Mouse (Mus musculus): ENCODE measurements around the gene Runx2. TPM values are rescaled to one million over a fixed set of nuclear protein-coding genes. Genes with fewer than 3 reads are reported as not detected.

The Runx2 gene
- total and polyA plus RNA-seq, 2 experiments from 2014 or later: 0.83 to 1.5 TPM

DNA sequence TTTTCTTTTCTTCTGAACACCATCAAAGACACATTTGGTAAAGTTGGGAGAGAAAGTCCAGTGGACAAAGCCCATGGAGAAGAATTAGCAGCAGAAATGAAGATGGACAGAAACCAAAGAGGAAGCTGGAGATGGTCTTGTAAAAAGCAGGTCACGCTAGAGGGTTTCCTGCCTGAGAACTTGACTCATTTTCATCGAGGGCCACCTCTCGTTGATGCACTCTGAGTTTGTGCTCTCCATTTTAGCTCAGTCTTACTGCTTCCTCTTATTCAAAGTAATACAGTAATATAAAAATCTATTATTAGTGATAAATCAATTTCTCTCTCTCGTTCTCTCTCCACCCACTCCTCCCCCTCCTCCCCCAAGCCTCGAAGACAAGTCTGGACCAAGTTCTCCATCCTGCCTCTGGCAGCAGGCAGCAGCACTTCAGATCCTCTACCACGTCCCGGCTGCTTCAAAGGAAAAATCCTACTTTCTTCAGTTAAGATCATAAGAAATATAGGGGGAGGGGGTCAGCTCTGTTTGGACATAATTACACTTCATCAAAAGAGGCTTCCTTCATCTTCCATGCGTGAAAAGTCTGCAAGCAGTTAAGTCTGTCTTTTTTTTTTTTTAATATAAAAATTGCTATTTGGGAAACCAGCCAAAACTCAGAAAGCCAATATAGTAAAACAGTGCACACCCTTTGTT, 92.3 kb downstream of the Runx2 start:
- no peaks in the 10 kb centered on the region for H3K27me3 ChIP-seq (ENCODE audit: insufficient read depth, low read length)

DNA sequence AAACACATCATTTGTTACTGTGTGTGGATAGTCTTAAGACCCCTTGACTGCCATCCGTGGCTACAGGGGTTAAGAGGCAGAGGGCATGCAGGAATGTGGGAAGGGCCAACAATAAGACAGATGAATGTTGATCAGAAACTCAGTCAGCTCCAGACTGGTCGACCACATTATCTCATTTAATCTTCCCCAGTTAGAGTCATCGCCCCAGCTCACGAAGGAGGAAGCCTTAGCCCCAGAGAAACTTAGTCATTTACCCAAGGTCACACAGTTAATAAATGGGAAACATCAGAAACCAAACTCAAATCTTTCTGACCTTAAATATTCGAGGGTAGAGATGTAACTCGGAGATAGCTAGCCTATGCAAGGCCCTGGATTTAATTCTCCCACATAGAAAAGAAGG, 96.0 kb downstream of the Runx2 start:
- H3K9me3 ChIP-seq (ENCODE audit: low read length): no peaks in the 10 kb centered on the region
- no peak overlapping the region for H3K4me2 ChIP-seq (ENCODE audit: low read depth, low read length)
- no peaks in the 10 kb centered on the region for H3K27me3 ChIP-seq (ENCODE audit: insufficient read depth, low read length)
- no peaks in the 10 kb centered on the region for H3K4me1 ChIP-seq (ENCODE audit: insufficient read depth, low read length)
- no peak overlapping the region for H3K4me3 ChIP-seq (ENCODE audit: low read length)
- no peak for ATAC-seq
- H3K36me3 ChIP-seq (ENCODE audit: insufficient read depth, low read length): no peaks in the 10 kb centered on the region
- H3K9ac ChIP-seq (replicated peaks; ENCODE audit: low read length): no peak overlapping the region
- H3K27ac ChIP-seq: no peak overlapping the region
- 71% methylated on average over 6 of the region's 6 CpGs for WGBS
- DNase-seq (ENCODE audit: low spot score): no peak
- TF ChIP-seq CTCF (IDR thresholded peaks at IDR 0.05; ENCODE audit: low read depth): no peak

More for the DNA sequence above, 92.3 kb downstream of the Runx2 start:
- Histone ChIP-seq H3K9ac (replicated peaks; ENCODE audit: low read length) (no peak overlapping the region), H3K4me1 (ENCODE audit: insufficient read depth, low read length) (no peaks in the 10 kb centered on the region), H3K4me2 (ENCODE audit: low read depth, low read length) (no peak overlapping the region), H3K36me3 (ENCODE audit: insufficient read depth, low read length) (no peaks in the 10 kb centered on the region), H3K4me3 (ENCODE audit: low read length) (no peak overlapping the region), H3K9me3 (ENCODE audit: low read length) (no peaks in the 10 kb centered on the region), H3K27ac (no peak overlapping the region)
- DNase-seq (ENCODE audit: low spot score): no peak
- no peak for ATAC-seq
- 64% methylated on average over 8 of the region's 8 CpGs for WGBS
- TF ChIP-seq CTCF (IDR thresholded peaks at IDR 0.05; ENCODE audit: low read depth): no peak

DNA sequence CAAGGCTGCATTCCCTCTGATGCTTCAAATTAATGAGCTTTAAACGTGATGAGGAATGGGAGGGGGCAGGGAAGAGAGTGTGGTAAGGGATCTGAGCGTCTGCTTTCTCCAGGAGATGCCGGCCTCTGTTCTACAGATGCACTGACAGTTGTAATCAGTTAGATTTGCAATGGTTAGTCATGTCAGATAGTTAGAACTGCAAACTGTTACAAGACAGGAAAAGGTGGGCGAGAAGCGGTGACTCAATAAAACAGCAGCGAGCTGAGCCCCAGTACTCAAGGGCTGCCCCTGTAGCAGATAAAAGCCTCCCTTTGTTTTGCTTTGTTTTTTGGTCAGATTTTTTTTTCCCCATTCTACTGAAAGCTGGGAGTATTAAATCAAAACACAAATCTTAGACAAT, 96.6 kb downstream of the Runx2 start:
- TF ChIP-seq CTCF (IDR thresholded peaks at IDR 0.05; ENCODE audit: low read depth): no peak
- no peak overlapping the region for H3K27ac ChIP-seq
- no peak for ATAC-seq
- H3K9me3 ChIP-seq (ENCODE audit: low read length): no peaks in the 10 kb centered on the region
- WGBS: 45% methylated on average over 6 of the region's 6 CpGs
- H3K4me2 ChIP-seq (ENCODE audit: low read depth, low read length): no peak overlapping the region
- DNase-seq (ENCODE audit: low spot score): no peak
- no peaks in the 10 kb centered on the region for H3K27me3 ChIP-seq (ENCODE audit: insufficient read depth, low read length)
- H3K36me3 ChIP-seq (ENCODE audit: insufficient read depth, low read length): no peaks in the 10 kb centered on the region
- no peaks in the 10 kb centered on the region for H3K4me1 ChIP-seq (ENCODE audit: insufficient read depth, low read length)
- no peak overlapping the region for H3K9ac ChIP-seq (replicated peaks; ENCODE audit: low read length)
- no peak overlapping the region for H3K4me3 ChIP-seq (ENCODE audit: low read length)

DNA sequence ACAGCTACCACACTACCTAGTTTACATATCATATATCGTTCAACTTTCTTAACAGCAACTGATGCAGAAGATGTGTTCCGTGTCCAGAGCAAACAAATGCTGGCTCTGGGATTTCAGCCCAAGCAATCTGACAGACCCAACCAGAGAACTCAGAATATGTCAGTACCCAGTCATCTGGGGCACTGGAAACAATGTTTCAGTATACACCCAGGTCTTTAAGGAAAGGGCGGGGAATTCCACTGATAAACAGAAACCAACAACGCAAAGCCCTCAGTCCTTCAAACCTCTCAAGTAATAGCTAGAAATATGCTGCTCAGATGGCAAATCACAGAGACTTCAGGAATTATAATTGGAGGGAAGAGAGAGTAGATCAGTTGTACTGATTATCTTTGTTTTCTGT, 100.5 kb downstream of the Runx2 start:
- no peaks in the 10 kb centered on the region for H3K36me3 ChIP-seq (ENCODE audit: insufficient read depth, low read length)
- H3K27ac ChIP-seq: no peak overlapping the region
- WGBS: 96% methylated on average over 4 of the region's 4 CpGs
- DNase-seq (ENCODE audit: low spot score) (no peak), ATAC-seq (no peak)
- no peaks in the 10 kb centered on the region for H3K9me3 ChIP-seq (ENCODE audit: low read length)
- no peak overlapping the region for H3K4me3 ChIP-seq (ENCODE audit: low read length)
- H3K9ac ChIP-seq (replicated peaks; ENCODE audit: low read length): no peak overlapping the region
- H3K4me1 ChIP-seq (ENCODE audit: insufficient read depth, low read length): peaks cover 5% of the 10 kb centered on the region; the same call in 1 of the 2 replicates
- H3K4me2 ChIP-seq (ENCODE audit: low read depth, low read length): no peak overlapping the region
- H3K27me3 ChIP-seq (ENCODE audit: insufficient read depth, low read length): no peaks in the 10 kb centered on the region
- no peak for TF ChIP-seq CTCF (IDR thresholded peaks at IDR 0.05; ENCODE audit: low read depth)

DNA sequence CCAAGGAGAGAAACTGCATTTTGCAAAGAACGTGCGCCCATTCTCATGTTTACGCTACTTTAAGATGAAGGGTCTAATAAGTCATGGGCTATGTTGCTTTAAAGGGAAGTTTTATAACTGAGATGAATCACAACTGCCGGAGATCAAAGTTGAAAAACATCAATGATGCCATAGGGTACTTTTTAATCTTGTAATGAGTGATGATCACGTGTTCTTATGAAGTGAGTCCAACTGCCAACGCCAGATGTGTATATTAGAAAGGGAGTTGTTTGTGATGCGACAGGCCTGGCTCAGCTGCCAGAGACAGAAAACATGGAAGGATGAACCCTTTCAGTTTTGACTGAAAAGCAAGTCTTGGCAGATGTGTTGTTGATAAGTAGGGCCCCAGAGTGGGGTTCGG, 101.2 kb downstream of the Runx2 start:
- DNase-seq (ENCODE audit: low spot score) (no peak), ATAC-seq (no peak)
- Histone ChIP-seq H3K4me2 (ENCODE audit: low read depth, low read length) (no peak overlapping the region), H3K9me3 (ENCODE audit: low read length) (no peaks in the 10 kb centered on the region), H3K27me3 (ENCODE audit: insufficient read depth, low read length) (no peaks in the 10 kb centered on the region), H3K36me3 (ENCODE audit: insufficient read depth, low read length) (no peaks in the 10 kb centered on the region), H3K4me1 (ENCODE audit: insufficient read depth, low read length) (peaks cover 5% of the 10 kb centered on the region; the same call in 1 of the 2 replicates), H3K9ac (replicated peaks; ENCODE audit: low read length) (no peak overlapping the region), H3K27ac (no peak overlapping the region), H3K4me3 (ENCODE audit: low read length) (no peak overlapping the region)
- WGBS: 89% methylated on average over 8 of the region's 8 CpGs
- no peak for TF ChIP-seq CTCF (IDR thresholded peaks at IDR 0.05; ENCODE audit: low read depth)

DNA sequence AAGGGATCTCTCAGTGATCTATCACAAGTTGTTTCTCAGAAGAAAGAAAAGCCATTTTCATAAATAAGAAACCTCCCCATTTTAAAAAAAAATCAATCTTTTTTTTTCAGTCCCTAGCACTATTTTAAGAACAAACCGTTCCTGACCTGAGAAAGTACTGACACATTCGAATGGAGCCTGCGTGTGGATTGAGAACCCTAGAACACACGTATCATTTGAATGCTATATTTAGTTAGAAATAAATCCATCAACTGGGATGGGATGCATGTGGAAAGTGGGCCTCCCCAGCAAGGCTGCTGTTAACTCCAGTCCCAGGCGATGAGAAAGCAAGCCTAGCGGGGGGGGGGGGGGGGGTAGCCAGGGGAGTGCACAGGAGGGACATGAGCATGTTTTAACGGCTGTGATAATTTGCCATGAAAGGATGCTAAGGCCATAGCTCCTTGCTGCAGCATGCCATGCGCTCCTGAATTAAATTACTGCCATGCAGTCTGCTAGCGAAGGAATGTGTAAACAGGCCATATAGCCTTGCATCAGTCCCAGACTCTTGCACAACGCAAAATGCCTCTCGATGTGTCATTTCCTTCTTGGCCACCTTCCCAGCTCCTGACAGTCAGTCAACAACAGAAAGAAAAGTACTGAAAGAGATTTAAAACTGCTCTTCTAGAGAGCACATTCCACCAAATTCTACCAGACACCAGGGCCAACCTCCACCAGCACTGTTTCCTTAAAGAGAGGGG, 104.9 kb downstream of the Runx2 start:
- Histone ChIP-seq H3K27me3 (ENCODE audit: insufficient read depth, low read length) (no peaks in the 10 kb centered on the region), H3K36me3 (ENCODE audit: insufficient read depth, low read length) (no peaks in the 10 kb centered on the region), H3K9ac (replicated peaks; ENCODE audit: low read length) (no peak overlapping the region), H3K9me3 (ENCODE audit: low read length) (no peaks in the 10 kb centered on the region), H3K27ac (no peak overlapping the region), H3K4me1 (ENCODE audit: insufficient read depth, low read length) (peaks cover 5% of the 10 kb centered on the region; the same call in 1 of the 2 replicates), H3K4me3 (ENCODE audit: low read length) (no peak overlapping the region), H3K4me2 (ENCODE audit: low read depth, low read length) (no peak overlapping the region)
- no peak for TF ChIP-seq CTCF (IDR thresholded peaks at IDR 0.05; ENCODE audit: low read depth)
- ATAC-seq (no peak), DNase-seq (ENCODE audit: low spot score) (peak; percentile 56)
- 32% methylated on average over 11 of the region's 11 CpGs for WGBS

DNA sequence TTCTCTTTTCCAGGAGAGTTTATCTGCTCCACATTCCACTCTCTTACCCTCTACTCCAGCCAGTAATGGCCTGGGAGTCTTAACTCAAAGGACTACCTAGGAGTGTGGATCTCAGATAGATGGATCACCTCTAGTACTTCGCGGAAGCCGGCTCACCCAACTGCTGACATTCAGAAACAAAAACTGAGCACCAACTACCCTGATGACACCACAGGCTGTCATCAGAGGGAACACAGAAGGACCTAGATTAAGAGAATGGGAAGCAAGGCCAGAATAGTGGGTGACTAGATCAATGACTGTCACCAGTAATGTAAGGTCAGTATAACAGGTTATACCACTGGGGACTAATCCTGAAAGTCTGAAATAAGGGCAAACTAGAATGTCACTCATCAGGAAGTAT, 106.6 kb downstream of the Runx2 start:
- ATAC-seq (no peak), DNase-seq (ENCODE audit: low spot score) (no peak)
- no peak for TF ChIP-seq CTCF (IDR thresholded peaks at IDR 0.05; ENCODE audit: low read depth)
- no peaks in the 10 kb centered on the region for H3K27me3 ChIP-seq (ENCODE audit: insufficient read depth, low read length)
- no peaks in the 10 kb centered on the region for H3K36me3 ChIP-seq (ENCODE audit: insufficient read depth, low read length)
- H3K4me1 ChIP-seq (ENCODE audit: insufficient read depth, low read length): peaks cover 5% of the 10 kb centered on the region; the same call in 1 of the 2 replicates
- no peaks in the 10 kb centered on the region for H3K9me3 ChIP-seq (ENCODE audit: low read length)
- no peak overlapping the region for H3K9ac ChIP-seq (replicated peaks; ENCODE audit: low read length)
- H3K4me3 ChIP-seq (ENCODE audit: low read length): no peak overlapping the region
- WGBS: 98% methylated on average over 3 of the region's 3 CpGs
- no peak overlapping the region for H3K4me2 ChIP-seq (ENCODE audit: low read depth, low read length)
- H3K27ac ChIP-seq: no peak overlapping the region

Measured in hindbrain, postnatal 0 days (tissue).